Mouse (Mus musculus): Measurements from ENCODE around the gene Zfp976.
"Not testable (repeated sequence)": the region's sequence is repeated elsewhere in the genome, so short reads cannot be mapped to it uniquely, and the experiment has no call there.

GRCm38 (mm10) chr7:42631031-42631430 is 11.4 kb downstream of the Zfp976 start:
- not testable (repeated sequence) for TF ChIP-seq CTCF, EP300 (IDR thresholded peaks at IDR 0.05; ENCODE audit: low read depth)

All from liver, postnatal 0 days (tissue).